Mouse (Mus musculus): ENCODE measurements around the gene Mpc1.

DNA sequence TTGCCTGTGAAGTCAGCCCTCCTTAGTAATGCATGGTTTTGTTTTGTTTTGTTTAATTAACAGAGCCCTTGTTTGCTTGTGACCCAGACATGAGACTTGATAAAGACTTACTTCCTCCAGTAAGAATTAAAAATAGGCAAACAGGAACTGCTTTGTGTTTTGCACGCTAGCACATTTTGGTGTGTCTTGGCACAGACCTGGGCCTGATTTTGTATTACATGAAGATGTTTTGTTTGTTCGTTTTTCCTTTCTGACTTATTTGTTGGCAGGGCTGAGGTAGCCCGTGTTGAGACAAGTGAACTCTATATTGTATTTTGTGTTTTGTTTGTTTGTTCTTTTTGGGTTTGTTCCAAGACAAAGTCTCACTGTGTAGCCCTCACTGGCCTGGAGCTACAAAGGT, 29.0 kb downstream of the Mpc1 start:
- TF ChIP-seq CTCF (IDR thresholded peaks at IDR 0.05; ENCODE audit: borderline replicate concordance, control insufficient read depth, extremely low read depth, insufficient read depth, low read length, poor library complexity) (no peak), POLR2A (IDR thresholded peaks at IDR 0.05; ENCODE audit: control insufficient read depth, extremely low read depth, insufficient read depth, low read length, poor library complexity) (no peak)
